Mouse (Mus musculus) thymus, adult 2 months (tissue): ENCODE results near the gene Psmb3. TPM values are rescaled to one million over a fixed set of nuclear protein-coding genes. Genes with fewer than 3 reads are reported as not detected.

Source experiments
- DNase-seq: peaks from one replicate; pipeline ENCODE4 v3.0.0; 2021
- H3K27ac ChIP-seq: fragments of 200-500 bp; 2 replicates; pipeline ENCODE4 v1.5.1; 2012; ENCODE audit warnings: low read length, control low read depth; ENCODE audit not compliant: control insufficient read depth, insufficient read depth
- H3K27me3 ChIP-seq: fragments of 200-500 bp; 2 replicates; pipeline ENCODE4 v1.6.1; 2012; ENCODE audit warnings: mild to moderate bottlenecking, low read length, moderate library complexity, mixed read lengths; ENCODE audit not compliant: control insufficient read depth, insufficient read depth
- H3K36me3 ChIP-seq: fragments of 200-500 bp; 2 replicates; pipeline ENCODE4 v1.6.1; 2012; ENCODE audit warnings: mild to moderate bottlenecking, low read length, moderate library complexity; ENCODE audit not compliant: control insufficient read depth, insufficient read depth
- H3K4me1 ChIP-seq: fragments of 200-500 bp; replicated peaks from 2 replicates; pipeline ENCODE4 v1.6.1; 2012; ENCODE audit warnings: low read length; ENCODE audit not compliant: control insufficient read depth, insufficient read depth
- H3K4me3 ChIP-seq: fragments of 200-500 bp; 2 replicates; pipeline ENCODE4 v1.5.1; 2012; ENCODE audit warnings: mild to moderate bottlenecking, low read length, control low read depth, moderate library complexity; ENCODE audit not compliant: control insufficient read depth, insufficient read depth
- CTCF ChIP-seq: fragments of 200-500 bp; IDR thresholded peaks from 2 replicates; pipeline ENCODE4 v1.5.1; 2012; ENCODE audit warnings: mild to moderate bottlenecking, control low read depth, low read length, moderate library complexity, borderline replicate concordance; ENCODE audit not compliant: control insufficient read depth, poor library complexity, insufficient read depth; ENCODE audit errors: extremely low read depth
- POLR2A ChIP-seq: fragments of 200-500 bp; IDR thresholded peaks from 2 replicates; pipeline ENCODE4 v1.6.1; 2012; ENCODE audit warnings: mild to moderate bottlenecking, low read length, control low read depth, moderate library complexity; ENCODE audit not compliant: control insufficient read depth, poor library complexity, insufficient read depth; ENCODE audit errors: extremely low read depth
- WGBS: fragments of 180-500 bp; shearing (Covaris S2); methylation state at CpG from one replicate; pipeline ENCODE4 v1.1.7; 2018; 5-methylcytosine and 5-hydroxymethylcytosine counted together
- polyA plus RNA-seq: library from polyadenylated mRNA; depleted of rRNA; stranded (reverse); fragments of >200 nt; gene quantifications from 2 replicates; pipeline ENCODE4 v1.2.3, GENCODE M21; 2012

The Psmb3 gene
- polyA plus RNA-seq, 1 experiment, result 477 TPM

- Histone ChIP-seq H3K27me3 (no peaks in the 10 kb centered on the region), H3K4me3 (no peak overlapping the region), H3K27ac (no peak overlapping the region), H3K4me1 (peaks cover 26% of the 10 kb centered on the region), H3K36me3 (peaks cover 10% of the 10 kb centered on the region)
- no peak for TF ChIP-seq POLR2A
- TF ChIP-seq CTCF, result no peak
- WGBS, result 92% methylated on average over 15 of the region's 15 CpGs
- DNase-seq, result no peak
These were observed 36.4 kb upstream of the Psmb3 start for GRCm38 (mm10) chr11:97666794-97667193.

- H3K4me1 ChIP-seq, result peaks cover 16% of the 10 kb centered on the region
- no peak for DNase-seq
- WGBS, result 96% methylated on average over 7 of the region's 7 CpGs
- H3K27me3 ChIP-seq, result no peaks in the 10 kb centered on the region
- H3K27ac ChIP-seq, result no peak overlapping the region
- TF ChIP-seq POLR2A (no peak), CTCF (no peak)
- H3K4me3 ChIP-seq, result no peak overlapping the region
- peaks cover 11% of the 10 kb centered on the region for H3K36me3 ChIP-seq
These were observed 35.0 kb upstream of the Psmb3 start for GRCm38 (mm10) chr11:97668160-97668559.

GRCm38 (mm10) chr11:97669268-97669667, 33.9 kb upstream of the Psmb3 start:
- peaks cover 18% of the 10 kb centered on the region for H3K36me3 ChIP-seq
- peaks cover 12% of the 10 kb centered on the region for H3K4me1 ChIP-seq
- TF ChIP-seq POLR2A (no peak), CTCF (no peak)
- no peak for DNase-seq
- no peak overlapping the region for H3K4me3 ChIP-seq
- H3K27me3 ChIP-seq, result no peaks in the 10 kb centered on the region
- 96% methylated on average over 15 of the region's 15 CpGs for WGBS
- H3K27ac ChIP-seq, result no peak overlapping the region

DNA sequence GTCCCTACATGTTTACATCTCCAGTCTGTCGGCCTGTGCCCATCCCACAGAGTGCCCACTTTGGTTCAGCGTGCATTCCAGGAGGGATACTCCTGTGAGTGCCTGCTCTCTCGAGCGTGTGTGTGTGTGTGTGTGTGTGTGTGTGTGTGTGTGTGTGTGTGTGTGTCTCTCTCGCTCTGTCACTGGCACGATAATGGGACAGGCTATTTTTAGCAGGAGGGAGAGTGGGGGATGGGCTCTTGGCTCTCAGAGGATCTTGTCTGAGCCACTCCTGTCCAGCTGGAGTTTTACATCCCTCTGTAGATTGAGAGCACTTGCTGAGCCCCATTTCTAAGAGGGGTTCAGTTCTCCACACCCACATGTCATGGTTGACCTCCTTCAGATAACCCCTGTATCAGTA, 33.4 kb upstream of the Psmb3 start:
- Histone ChIP-seq H3K36me3 (peaks cover 23% of the 10 kb centered on the region), H3K4me1 (peaks cover 9% of the 10 kb centered on the region), H3K27me3 (no peaks in the 10 kb centered on the region), H3K4me3 (no peak overlapping the region), H3K27ac (no peak overlapping the region)
- TF ChIP-seq POLR2A (no peak), CTCF (no peak)
- no peak for DNase-seq
- WGBS, result 83% methylated on average over 6 of the region's 6 CpGs

GRCm38 (mm10) chr11:97670234-97671176, 32.7 kb upstream of the Psmb3 start:
- Histone ChIP-seq H3K4me1 (0 out of 2 replicates have a peak, but pooled peaks cover 2% of the 10 kb centered on the region), H3K27ac (no peak overlapping the region), H3K27me3 (no peaks in the 10 kb centered on the region), H3K36me3 (peaks cover 30% of the 10 kb centered on the region), H3K4me3 (no peak overlapping the region)
- DNase-seq, result no peak
- WGBS, result 96% methylated on average over 13 of the region's 13 CpGs
- no peak for TF ChIP-seq POLR2A
- no peak for TF ChIP-seq CTCF

GRCm38 (mm10) chr11:97671177-97671527, 32.0 kb upstream of the Psmb3 start:
- 83% methylated on average over 2 of the region's 2 CpGs for WGBS
- H3K27me3 ChIP-seq, result no peaks in the 10 kb centered on the region
- H3K27ac ChIP-seq, result no peak overlapping the region
- H3K36me3 ChIP-seq, result peaks cover 30% of the 10 kb centered on the region
- no peak for DNase-seq
- TF ChIP-seq CTCF (no peak), POLR2A (no peak)
- no peak overlapping the region for H3K4me3 ChIP-seq
- no peaks in the 10 kb centered on the region for H3K4me1 ChIP-seq

DNA sequence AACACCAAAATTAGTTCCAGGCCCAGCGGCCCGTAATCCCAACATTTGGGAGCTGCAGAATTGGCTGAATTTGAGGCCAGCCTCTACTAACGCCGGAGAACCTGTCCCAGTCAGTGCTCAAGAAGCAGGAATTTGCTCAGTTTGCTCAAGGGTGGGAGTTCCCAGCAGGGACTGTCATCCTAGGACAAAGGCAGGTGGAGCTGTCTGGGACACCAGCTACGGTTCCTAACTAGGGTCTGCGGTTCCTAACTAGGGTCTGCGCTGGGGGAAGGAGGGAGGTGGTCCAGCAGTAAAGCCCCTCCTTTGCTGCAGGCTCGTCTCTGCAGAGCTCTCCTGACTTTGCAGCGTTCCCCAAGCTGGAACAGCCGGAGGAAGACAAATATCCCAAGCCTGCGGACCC, 30.1 kb upstream of the Psmb3 start:
- Histone ChIP-seq H3K4me3 (no peak overlapping the region), H3K27me3 (no peaks in the 10 kb centered on the region), H3K4me1 (no peaks in the 10 kb centered on the region), H3K36me3 (peaks cover 34% of the 10 kb centered on the region), H3K27ac (no peak overlapping the region)
- no peak for TF ChIP-seq CTCF
- TF ChIP-seq POLR2A, result no peak
- DNase-seq, result no peak
- WGBS, result 97% methylated on average over 11 of the region's 11 CpGs
